Mouse (Mus musculus) CH12.LX (cell line): ENCODE results near the gene Eps8.

Experiments used
- BHLHE40 ChIP-seq: IDR thresholded peaks from 2 replicates; pipeline ENCODE4 v1.6.1; 2011; ENCODE audit warnings: mild to moderate bottlenecking, low read depth, low read length, improper control_type of control experiment
- CTCF ChIP-seq, 2 experiments: IDR thresholded peaks in 1 of 2; conservative IDR thresholded peaks in 1 of 2; 2 replicates each; pipeline ENCODE4 v1.5.1; 2011 to 2012; ENCODE audit warnings: low read depth in 2 of 2, low read length in 2 of 2, improper control_type of control experiment in 1 of 2, inconsistent platforms in 1 of 2, mild to moderate bottlenecking in 1 of 2, moderate library complexity in 1 of 2
- ELF1 ChIP-seq: IDR thresholded peaks from 2 replicates; pipeline ENCODE4 v1.6.1; 2014; ENCODE audit warnings: low read depth, mild to moderate bottlenecking, inconsistent platforms, low read length, improper control_type of control experiment
- EP300 ChIP-seq: IDR thresholded peaks from 2 replicates; pipeline ENCODE4 v1.6.1; 2011; ENCODE audit warnings: low read length, improper control_type of control experiment
- ETS1 ChIP-seq: conservative IDR thresholded peaks from 2 replicates; pipeline ENCODE4 v1.6.1; 2012; ENCODE audit warnings: low read depth, mild to moderate bottlenecking, inconsistent platforms, low read length, improper control_type of control experiment, moderate library complexity
- MXI1 ChIP-seq: IDR thresholded peaks from 2 replicates; pipeline ENCODE4 v1.6.1; 2011; ENCODE audit warnings: mild to moderate bottlenecking, low read depth, low read length, improper control_type of control experiment
- NRF1 ChIP-seq: IDR thresholded peaks from 2 replicates; pipeline ENCODE4 v1.6.1; 2014; ENCODE audit warnings: low read depth, mild to moderate bottlenecking, inconsistent platforms, low read length, improper control_type of control experiment, moderate library complexity
- POLR2A ChIP-seq: IDR thresholded peaks from 2 replicates; pipeline ENCODE4 v1.6.1; 2011; ENCODE audit warnings: low read depth, mild to moderate bottlenecking, improper control_type of control experiment, low read length
- ZNF384 ChIP-seq: IDR thresholded peaks from 2 replicates; pipeline ENCODE4 v1.6.1; 2012; ENCODE audit warnings: low read depth, low read length, improper control_type of control experiment, inconsistent platforms

- TF ChIP-seq EP300 (no peak), POLR2A (no peak), ELF1 (no peak), CTCF (conservative IDR thresholded peaks at IDR 0.05 in 1 of 2, IDR thresholded peaks at IDR 0.05 in 1 of 2; ENCODE audit: low read depth in 2 of 2, low read length in 2 of 2) (no peak), ZNF384 (no peak), MXI1 (no peak), BHLHE40 (no peak), NRF1 (no peak), ETS1 (no peak)
Observed at GRCm38 (mm10) chr6:137463771-137464170, 190.9 kb downstream of the Eps8 start.
